Mouse (Mus musculus) liver, adult 2 months (tissue): ENCODE measurements at regions not wholly inside any gene's neighbourhood (a gene's known extent, or its start where the extent isn't known, plus 50 kb on each side); places are given as distances from the start of the nearest gene placed in this dataset.

Experiments used
- CTCF ChIP-seq: fragments of 200-500 bp; IDR thresholded peaks from 2 replicates; pipeline ENCODE4 v1.5.1; 2011; ENCODE audit warnings: low read depth, low read length, control low read depth
- POLR2A ChIP-seq: fragments of 200-500 bp; IDR thresholded peaks from 2 replicates; pipeline ENCODE4 v1.6.1; 2011; ENCODE audit warnings: low read length, control low read depth; ENCODE audit not compliant: insufficient read depth; ENCODE audit errors: extremely low read depth

GRCm38 (mm10) chr9:41379283-41379682 is 217.8 kb upstream of the Ubash3b start:
- TF ChIP-seq CTCF (no peak), POLR2A (no peak)
